Mouse (Mus musculus) midbrain, embryonic 15.5 days (tissue): ENCODE results near the gene Abhd6. TPM values are rescaled to one million over a fixed set of nuclear protein-coding genes. Genes with fewer than 3 reads are reported as not detected.
A peak's percentile ranks its signal among the peaks of the same experiment; 100 is the strongest.

ENCODE experiments used
- ATAC-seq: fragments of 200-750 bp; cut with Nextera tagmentation; replicated peaks from 2 replicates; pipeline ENCODE4 v1.8.0; 2017; ENCODE audit warnings: moderate TSS enrichment
- H3K27ac ChIP-seq: fragments of 300-500 bp; sonication (generic); 2 replicates; pipeline ENCODE4 v1.5.1; 2015; ENCODE audit warnings: mild to moderate bottlenecking, inconsistent platforms
- H3K27me3 ChIP-seq: fragments of 300-500 bp; sonication (generic); replicated peaks from 2 replicates; pipeline ENCODE4 v1.6.1; 2015; ENCODE audit warnings: inconsistent platforms
- H3K36me3 ChIP-seq: fragments of 300-500 bp; sonication (generic); replicated peaks from 2 replicates; pipeline ENCODE4 v1.6.1; 2015; ENCODE audit warnings: inconsistent platforms
- H3K4me1 ChIP-seq: fragments of 300-500 bp; sonication (generic); 2 replicates; pipeline ENCODE4 v1.6.1; 2015; ENCODE audit warnings: inconsistent platforms
- H3K4me2 ChIP-seq: fragments of 300-500 bp; sonication (generic); 2 replicates; pipeline ENCODE4 v1.6.1; 2015; ENCODE audit warnings: inconsistent platforms, mild to moderate bottlenecking, moderate library complexity
- H3K4me3 ChIP-seq: fragments of 300-500 bp; sonication (generic); 2 replicates; pipeline ENCODE4 v1.5.1; 2015; ENCODE audit warnings: mild to moderate bottlenecking, inconsistent platforms
- H3K9ac ChIP-seq: fragments of 300-500 bp; sonication (generic); 2 replicates; pipeline ENCODE4 v1.6.1; 2015; ENCODE audit warnings: mild to moderate bottlenecking, inconsistent platforms
- H3K9me3 ChIP-seq: fragments of 300-500 bp; sonication (generic); 2 replicates; pipeline ENCODE4 v1.6.1; 2016; ENCODE audit warnings: inconsistent platforms
- WGBS: fragments of 180-500 bp; shearing (Covaris S2); methylation state at CpG from one replicate; pipeline ENCODE4 v1.1.7; 2015; ENCODE audit warnings: mixed read lengths; 5-methylcytosine and 5-hydroxymethylcytosine counted together
- polyA plus RNA-seq: library from polyadenylated mRNA; unstranded; fragments of >200 nt; fragmentation: Nextera tagmentation; extraction: Ambion mirVana; gene quantifications from 2 replicates; pipeline ENCODE4 v1.2.1, GENCODE M21; 2015

The Abhd6 gene
- polyA plus RNA-seq, 1 experiment from 2014 or later, result 40.0 TPM

DNA sequence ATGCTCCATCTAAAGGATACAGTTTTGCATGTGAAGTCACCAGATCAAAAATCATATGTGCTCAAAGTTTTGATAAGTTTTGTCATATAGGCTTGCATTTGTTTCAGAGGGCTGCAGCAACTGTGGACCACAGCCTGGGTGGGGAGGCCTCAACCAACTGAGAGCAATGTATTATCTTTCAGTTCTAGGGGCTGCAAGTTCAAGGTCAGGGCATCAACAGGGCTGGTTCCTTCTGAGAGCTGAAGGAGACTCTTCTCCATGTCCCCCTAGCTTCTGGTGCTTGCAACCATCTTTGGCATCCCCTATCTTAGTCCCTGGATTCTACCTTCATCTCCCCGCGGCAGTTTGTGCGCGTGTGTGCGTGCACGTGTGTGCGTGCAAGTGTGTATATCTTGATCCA is 50.0 kb downstream of the Abhd6 start:
- 98% methylated on average over 7 of the region's 7 CpGs for WGBS
- Histone ChIP-seq H3K9ac (no peak overlapping the region), H3K27me3 (no peaks in the 10 kb centered on the region), H3K27ac (no peak overlapping the region), H3K4me3 (no peak overlapping the region), H3K4me1 (no peaks in the 10 kb centered on the region), H3K9me3 (no peaks in the 10 kb centered on the region), H3K36me3 (peaks cover 30% of the 10 kb centered on the region; the same call in 1 of the 2 replicates), H3K4me2 (no peak overlapping the region)
- no peak for ATAC-seq

DNA sequence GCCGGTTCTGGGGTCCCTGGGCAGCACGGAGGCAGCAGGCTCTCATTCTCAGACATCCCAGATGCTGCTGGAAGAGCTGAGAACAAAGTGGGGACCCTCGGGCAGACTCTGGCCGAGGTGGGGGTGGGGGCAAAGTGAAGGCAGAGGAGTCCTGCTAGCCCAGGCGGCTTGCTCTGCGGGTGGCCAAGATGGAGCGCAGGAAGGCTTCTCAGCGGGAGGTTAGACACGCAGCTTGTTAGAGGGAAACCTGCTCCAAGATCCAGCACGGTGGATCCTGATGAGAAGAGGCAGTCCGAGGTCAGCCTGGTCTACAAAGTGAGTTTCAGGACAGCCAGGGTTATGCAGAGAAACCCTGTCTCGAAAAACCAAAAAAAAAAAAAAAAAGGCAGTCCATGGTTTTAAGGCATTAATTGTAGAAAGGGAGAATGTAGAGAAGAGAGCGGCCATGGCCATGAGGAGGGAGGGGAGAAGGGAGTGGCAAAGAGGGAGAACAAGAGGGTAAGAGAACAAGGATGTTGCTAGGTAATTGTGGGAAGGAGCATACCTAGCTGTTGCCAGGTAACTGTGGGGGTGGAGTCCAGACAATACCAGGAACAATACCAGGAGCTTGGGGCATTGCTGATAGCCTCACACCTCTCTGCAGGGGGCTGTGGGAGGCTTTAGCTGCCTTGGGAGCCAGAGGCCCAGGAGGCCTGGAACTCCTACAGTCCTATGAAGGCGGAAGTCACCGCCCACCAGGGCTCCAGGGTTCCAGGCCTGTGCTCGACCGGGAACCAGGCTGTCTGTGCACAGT is 51.8 kb downstream of the Abhd6 start:
- no peaks in the 10 kb centered on the region for H3K9me3 ChIP-seq
- no peaks in the 10 kb centered on the region for H3K27me3 ChIP-seq
- peaks cover 20% of the 10 kb centered on the region; the same call in 1 of the 2 replicates for H3K36me3 ChIP-seq
- H3K4me1 ChIP-seq, result no peaks in the 10 kb centered on the region
- no peak overlapping the region for H3K4me3 ChIP-seq
- 26% methylated on average over 17 of the region's 17 CpGs for WGBS
- no peak overlapping the region for H3K27ac ChIP-seq
- no peak overlapping the region for H3K9ac ChIP-seq
- ATAC-seq, result peak; percentile 39
- no peak overlapping the region for H3K4me2 ChIP-seq

DNA sequence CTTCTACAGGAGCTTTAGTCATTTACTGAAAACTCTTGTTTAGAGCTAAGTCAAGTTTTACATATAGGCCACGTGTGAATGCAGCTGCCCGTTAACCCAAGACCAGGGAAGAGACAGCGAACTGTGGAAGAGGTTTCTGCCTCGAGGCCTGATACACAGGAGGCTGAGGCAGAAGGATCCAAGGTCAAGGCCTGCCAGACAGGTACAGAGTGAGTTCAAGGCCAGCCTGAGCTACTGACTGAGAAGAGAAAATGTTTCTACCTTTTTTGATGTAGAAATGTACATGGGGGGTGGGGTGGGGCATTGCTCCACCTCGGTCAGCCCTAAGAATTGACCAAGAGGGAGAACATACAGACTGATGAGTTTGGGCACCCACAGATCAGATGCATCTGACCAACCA is 53.4 kb downstream of the Abhd6 start:
- no peak overlapping the region for H3K4me2 ChIP-seq
- H3K27me3 ChIP-seq, result no peaks in the 10 kb centered on the region
- ATAC-seq, result no peak
- H3K4me1 ChIP-seq, result no peaks in the 10 kb centered on the region
- WGBS, result 91% methylated on average over 5 of the region's 5 CpGs
- H3K27ac ChIP-seq, result no peak overlapping the region
- H3K36me3 ChIP-seq, result peaks cover 11% of the 10 kb centered on the region; the same call in 1 of the 2 replicates
- no peak overlapping the region for H3K4me3 ChIP-seq
- no peaks in the 10 kb centered on the region for H3K9me3 ChIP-seq
- no peak overlapping the region for H3K9ac ChIP-seq

DNA sequence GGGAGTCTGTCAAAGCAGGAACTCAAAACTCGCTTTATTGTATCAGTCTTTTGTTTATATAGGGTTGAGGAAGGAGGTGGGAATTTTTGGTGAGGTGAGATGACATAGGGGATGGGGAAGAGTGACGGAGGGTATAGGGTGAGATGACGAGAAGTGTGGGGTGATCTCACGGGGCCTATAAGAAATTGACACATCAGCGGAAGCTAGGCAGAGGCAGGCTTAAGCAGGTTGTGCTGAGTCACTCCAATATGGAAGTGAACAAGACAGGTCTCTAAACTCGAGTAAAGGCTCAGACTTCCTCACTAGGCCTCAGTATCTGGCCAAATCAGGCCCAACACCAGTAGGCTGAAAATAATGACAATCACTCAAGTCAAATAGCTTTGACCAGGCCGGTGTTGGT is 57.2 kb downstream of the Abhd6 start:
- H3K4me1 ChIP-seq, result 0 out of 2 replicates have a peak, but pooled peaks cover 5% of the 10 kb centered on the region
- no peak overlapping the region for H3K4me2 ChIP-seq
- no peak for ATAC-seq
- H3K27me3 ChIP-seq, result no peaks in the 10 kb centered on the region
- no peaks in the 10 kb centered on the region for H3K36me3 ChIP-seq
- no peak overlapping the region for H3K4me3 ChIP-seq
- no peaks in the 10 kb centered on the region for H3K9me3 ChIP-seq
- no peak overlapping the region for H3K9ac ChIP-seq
- no peak overlapping the region for H3K27ac ChIP-seq
- 94% methylated on average over 7 of the region's 7 CpGs for WGBS

DNA sequence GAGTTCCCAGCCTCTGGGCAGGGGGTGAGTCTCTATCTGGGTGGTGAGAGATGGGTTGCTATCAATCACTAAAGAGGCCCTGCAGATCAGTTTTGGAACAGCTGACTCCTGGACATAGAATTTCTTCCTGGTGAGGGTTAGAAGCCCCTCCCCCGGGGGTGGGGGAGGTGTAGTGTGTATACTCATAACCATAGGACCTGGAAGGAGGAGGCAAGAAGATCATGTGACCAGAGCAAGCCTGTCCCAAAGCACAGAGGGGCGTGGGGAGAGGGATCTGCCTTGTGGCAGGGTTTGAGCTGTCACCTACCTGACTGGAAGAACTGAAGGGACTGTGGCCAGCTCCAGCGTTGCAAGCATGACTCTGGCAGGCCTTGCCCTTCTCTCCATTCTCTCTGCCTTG is 59.4 kb downstream of the Abhd6 start:
- no peaks in the 10 kb centered on the region for H3K36me3 ChIP-seq
- no peaks in the 10 kb centered on the region for H3K9me3 ChIP-seq
- ATAC-seq, result no peak
- H3K27ac ChIP-seq, result peak overlapping the region; percentile 27; the same call in 1 of the 2 replicates
- H3K4me3 ChIP-seq, result no peak overlapping the region
- no peak overlapping the region for H3K9ac ChIP-seq
- WGBS, result 42% methylated on average over 3 of the region's 3 CpGs
- no peaks in the 10 kb centered on the region for H3K27me3 ChIP-seq
- no peak overlapping the region for H3K4me2 ChIP-seq
- H3K4me1 ChIP-seq, result 0 out of 2 replicates have a peak, but pooled peaks cover 5% of the 10 kb centered on the region

DNA sequence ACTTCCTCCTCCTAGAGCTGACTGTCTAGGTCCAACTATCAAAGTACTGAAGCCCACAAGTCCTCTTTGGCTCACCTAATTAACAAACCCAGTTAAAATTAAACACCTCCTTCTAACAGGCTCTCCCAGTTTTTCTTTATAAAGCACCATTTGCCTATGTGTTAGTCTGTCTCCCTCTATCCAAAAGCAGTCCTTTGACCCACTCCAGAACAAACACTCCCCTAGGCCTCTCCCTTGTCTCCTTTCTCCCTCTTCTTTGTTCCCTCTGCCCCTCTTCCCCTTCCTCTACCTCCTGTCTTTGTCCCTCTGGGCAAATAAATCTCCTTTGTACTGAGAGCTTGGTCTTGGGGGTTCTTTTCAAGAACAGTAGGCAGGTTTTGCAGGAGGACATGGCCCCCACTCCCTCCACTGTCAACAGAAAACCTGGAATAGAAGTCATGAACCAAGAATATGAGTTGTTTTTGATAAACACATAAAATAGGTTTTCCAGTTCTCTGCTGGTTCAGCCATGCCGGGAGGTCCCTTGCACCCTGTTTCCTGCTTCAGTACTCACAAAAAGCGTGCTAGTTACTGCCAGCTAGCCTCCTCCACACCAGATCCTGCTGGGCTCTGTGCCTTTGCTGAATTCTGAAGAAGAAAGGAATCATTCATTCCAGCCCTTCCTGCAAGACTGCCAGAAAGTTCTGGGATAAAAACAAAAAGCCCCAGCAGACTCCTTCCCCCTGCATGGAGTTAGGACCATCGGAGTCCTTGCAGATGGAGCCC is 60.0 kb downstream of the Abhd6 start:
- Histone ChIP-seq H3K36me3 (no peaks in the 10 kb centered on the region), H3K27ac (peak overlapping the region; percentile 27; the same call in 1 of the 2 replicates), H3K4me2 (no peak overlapping the region), H3K4me3 (no peak overlapping the region), H3K4me1 (0 out of 2 replicates have a peak, but pooled peaks cover 5% of the 10 kb centered on the region), H3K9me3 (no peaks in the 10 kb centered on the region), H3K9ac (no peak overlapping the region), H3K27me3 (no peaks in the 10 kb centered on the region)
- no peak for ATAC-seq
- WGBS, result 28% methylated on average over 3 of the region's 3 CpGs

DNA sequence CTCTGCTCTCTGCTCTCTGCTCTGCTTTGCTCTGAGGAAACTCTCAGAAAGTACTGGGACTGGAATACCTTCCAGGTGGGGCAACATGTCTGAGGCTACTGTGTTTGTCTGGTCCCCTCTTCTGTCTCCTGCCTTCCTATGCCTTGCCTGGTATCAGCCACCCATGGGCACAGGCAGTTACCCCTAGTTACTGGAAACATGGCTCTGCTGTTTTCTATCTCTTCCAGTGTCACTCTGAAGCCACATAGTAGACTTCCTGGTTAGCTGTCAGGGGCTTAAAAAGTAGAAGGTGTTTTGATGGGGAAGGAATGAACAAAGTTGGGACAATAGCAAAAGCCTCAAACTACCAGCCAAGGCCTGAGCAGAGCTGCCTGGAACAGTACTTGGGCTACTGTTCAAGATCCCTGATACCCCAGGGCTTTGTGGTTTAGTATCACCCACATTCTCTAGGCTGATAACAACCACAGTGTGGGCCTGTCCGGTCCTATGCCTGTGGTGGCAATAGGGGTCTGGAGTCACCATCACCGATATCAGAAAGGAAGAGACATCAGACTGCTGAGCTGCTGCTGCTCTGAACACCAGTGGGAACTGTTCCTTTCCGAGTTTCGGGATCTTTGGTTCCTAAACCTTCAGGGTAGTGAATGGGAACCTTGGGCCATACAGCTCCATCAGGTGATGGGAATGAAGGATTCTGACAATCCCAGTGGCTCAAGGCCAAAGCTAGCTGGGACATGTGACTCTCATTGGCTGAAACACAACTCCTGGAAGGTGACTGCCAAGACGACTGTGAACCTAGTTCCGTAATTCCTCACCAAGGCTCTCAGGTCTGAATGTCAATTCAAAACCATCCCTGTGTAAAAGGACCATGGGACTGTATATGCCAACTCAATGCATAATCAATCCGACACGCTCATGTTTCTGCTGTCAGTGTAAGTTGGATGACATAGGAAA is 61.4 kb downstream of the Abhd6 start:
- WGBS, result 89% methylated on average over 8 of the region's 8 CpGs
- Histone ChIP-seq H3K4me2 (no peak overlapping the region), H3K9me3 (no peaks in the 10 kb centered on the region), H3K4me1 (0 out of 2 replicates have a peak, but pooled peaks cover 5% of the 10 kb centered on the region), H3K27ac (no peak overlapping the region), H3K4me3 (no peak overlapping the region), H3K36me3 (no peaks in the 10 kb centered on the region), H3K9ac (no peak overlapping the region), H3K27me3 (no peaks in the 10 kb centered on the region)
- no peak for ATAC-seq

DNA sequence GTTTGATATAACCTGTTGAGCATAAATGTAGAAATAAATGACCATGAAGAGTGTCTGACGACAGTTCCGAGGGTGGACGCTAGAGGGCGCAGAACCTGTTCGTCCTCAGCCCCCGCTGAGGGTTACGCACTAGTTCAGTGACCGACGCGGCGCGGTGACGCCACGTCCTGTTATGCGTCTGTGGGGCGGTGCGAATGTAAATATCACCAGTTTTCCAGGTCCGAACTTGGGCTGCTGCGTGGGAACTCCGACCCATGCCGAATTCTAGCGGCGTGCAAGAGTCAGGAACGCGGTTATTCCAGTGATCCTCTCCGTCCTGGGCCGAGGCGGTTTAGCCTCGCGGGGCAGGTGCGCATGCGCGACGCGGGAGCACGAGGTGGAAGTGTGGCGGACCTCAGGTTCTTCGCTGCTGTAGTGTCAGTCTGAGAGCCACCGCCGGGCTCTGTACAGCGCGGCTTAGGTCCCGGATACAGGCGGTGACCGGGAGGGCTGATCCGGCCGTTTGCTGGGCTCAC is 77.5 kb downstream of the Abhd6 start, which contains the start of gene Rpp14:
TSS of gene Rpp14 (plus strand) at position 203 of the 515 bp plus-strand sequence.
- Histone ChIP-seq H3K27me3 (no peaks in the 10 kb centered on the region), H3K9ac (peak within 1 kb of the TSS; percentile 68), H3K27ac (peak within 1 kb of the TSS; percentile 92), H3K4me1 (peaks cover 15% of the 10 kb centered on the region), H3K4me2 (peak within 1 kb of the TSS; percentile 80), H3K36me3 (no peaks in the 10 kb centered on the region; the same call in 1 of the 2 replicates), H3K4me3 (peak within 1 kb of the TSS; percentile 63), H3K9me3 (no peaks in the 10 kb centered on the region)
- peak; percentile 98 for ATAC-seq
- WGBS, result under 1% methylated on average over 47 of the region's 47 CpGs

DNA sequence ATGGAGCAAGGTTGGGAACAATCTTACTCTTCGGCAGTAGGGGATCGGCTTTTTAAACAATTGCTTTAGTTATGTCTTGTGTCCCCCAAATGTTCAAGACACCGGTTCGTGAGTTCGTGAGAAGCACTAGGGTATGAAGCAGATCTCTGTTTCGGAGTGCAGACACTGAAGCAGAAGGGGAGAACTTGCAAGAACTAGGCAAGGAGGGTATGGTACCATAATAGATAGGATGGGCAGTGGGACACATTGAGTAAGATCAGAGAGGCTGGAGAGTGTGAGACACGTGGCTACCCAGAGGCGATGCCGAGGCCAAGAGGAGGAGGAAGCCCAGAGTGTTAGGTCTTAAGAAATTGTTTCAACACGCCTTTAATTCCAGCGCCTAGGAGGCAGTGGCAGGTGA is 78.0 kb downstream of the Abhd6 start:
- Histone ChIP-seq H3K4me3 (peak overlapping the region; percentile 63), H3K36me3 (no peaks in the 10 kb centered on the region; the same call in 1 of the 2 replicates), H3K9ac (peak overlapping the region; percentile 68), H3K27ac (peak overlapping the region; percentile 92), H3K4me2 (peak overlapping the region; percentile 80), H3K4me1 (peaks cover 15% of the 10 kb centered on the region), H3K9me3 (no peaks in the 10 kb centered on the region), H3K27me3 (no peaks in the 10 kb centered on the region)
- 3% methylated on average over 11 of the region's 11 CpGs for WGBS
- peak; percentile 65 for ATAC-seq

DNA sequence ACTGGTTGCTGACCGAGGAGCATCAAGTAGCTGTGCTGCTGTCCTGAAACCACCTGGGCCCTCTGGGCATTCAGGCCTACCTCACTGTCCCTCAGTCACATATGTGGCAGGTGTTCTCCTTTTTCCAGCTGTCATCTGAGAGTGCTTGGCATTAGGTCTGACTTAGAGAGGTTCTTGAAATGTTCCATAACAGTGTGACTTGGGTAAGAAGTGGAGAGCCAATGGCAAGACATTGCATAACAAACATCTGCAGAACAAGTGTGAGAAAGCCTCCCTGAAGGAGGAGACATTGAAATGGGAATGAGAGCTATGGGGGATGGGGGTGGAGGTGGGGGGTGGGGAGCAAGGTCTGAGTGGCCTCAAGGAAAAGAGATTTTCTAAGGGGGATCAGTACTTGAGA is 80.2 kb downstream of the Abhd6 start:
- Histone ChIP-seq H3K4me3 (no peak overlapping the region), H3K4me2 (no peak overlapping the region), H3K9me3 (no peaks in the 10 kb centered on the region), H3K4me1 (peaks cover 15% of the 10 kb centered on the region), H3K27me3 (no peaks in the 10 kb centered on the region), H3K27ac (no peak overlapping the region), H3K36me3 (peaks cover 10% of the 10 kb centered on the region), H3K9ac (no peak overlapping the region)
- 92% methylated on average over 1 of the region's 1 CpGs for WGBS
- no peak for ATAC-seq

DNA sequence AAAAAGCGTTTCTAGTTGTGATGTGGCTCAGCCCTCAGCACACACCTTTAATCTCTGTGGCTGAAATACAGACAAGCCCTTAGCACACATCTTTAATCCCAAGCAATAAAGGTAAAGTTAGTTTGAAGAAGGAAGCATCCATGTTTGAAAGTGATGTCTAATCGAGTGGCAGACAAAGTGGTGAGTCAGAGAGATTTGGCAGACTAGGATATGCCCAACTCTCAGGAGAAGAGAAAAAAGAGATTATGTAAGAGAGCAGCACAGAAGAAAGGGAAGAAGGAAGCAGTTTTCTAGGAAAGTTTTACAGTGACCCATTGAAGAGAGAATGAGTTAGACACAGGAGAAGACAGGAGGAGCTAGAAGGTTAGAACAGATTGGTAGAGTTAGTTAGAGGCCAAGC is 86.3 kb downstream of the Abhd6 start:
- Histone ChIP-seq H3K27me3 (no peaks in the 10 kb centered on the region), H3K4me1 (no peaks in the 10 kb centered on the region), H3K36me3 (peaks cover 23% of the 10 kb centered on the region), H3K9me3 (no peaks in the 10 kb centered on the region), H3K4me3 (no peak overlapping the region), H3K9ac (no peak overlapping the region), H3K4me2 (no peak overlapping the region), H3K27ac (no peak overlapping the region)
- WGBS, result 88% methylated on average over 2 of the region's 2 CpGs
- no peak for ATAC-seq
